Mouse (Mus musculus): Measurements from ENCODE around the gene AI481877. TPM values are rescaled to one million over a fixed set of nuclear protein-coding genes. Genes with fewer than 3 reads are reported as not detected.
A peak's percentile ranks its signal among the peaks of the same experiment; 100 is the strongest.

Gene AI481877
- total and polyA plus RNA-seq, 2 experiments from 2014 or later: not detected

- TF ChIP-seq CTCF (IDR thresholded peaks at IDR 0.05; ENCODE audit: low read depth): no peak
- no peak overlapping the region for H3K4me2 ChIP-seq (ENCODE audit: low read depth)
- 92% methylated on average over 6 of the region's 6 CpGs for WGBS
- H3K9ac ChIP-seq: no peak overlapping the region
- no peaks in the 10 kb centered on the region for H3K4me1 ChIP-seq (ENCODE audit: insufficient read depth)
- no peak overlapping the region for H3K27ac ChIP-seq (ENCODE audit: low read depth, low read length)
- DNase-seq (no peak), ATAC-seq (no peak)
- H3K36me3 ChIP-seq (ENCODE audit: insufficient read depth): peaks cover 21% of the 10 kb centered on the region; the same call in 1 of the 2 replicates
- no peaks in the 10 kb centered on the region for H3K9me3 ChIP-seq (ENCODE audit: low read length)
- H3K4me3 ChIP-seq (ENCODE audit: low read depth, low read length): no peak overlapping the region
- no peaks in the 10 kb centered on the region for H3K27me3 ChIP-seq (ENCODE audit: insufficient read depth, low read length)
These were observed 94.9 kb downstream of the AI481877 start for GRCm38 (mm10) chr4:59043891-59044290.

- Histone ChIP-seq H3K27me3 (ENCODE audit: insufficient read depth, low read length) (no peaks in the 10 kb centered on the region), H3K4me1 (ENCODE audit: insufficient read depth) (no peaks in the 10 kb centered on the region), H3K9me3 (ENCODE audit: low read length) (no peaks in the 10 kb centered on the region), H3K4me2 (ENCODE audit: low read depth) (no peak overlapping the region), H3K36me3 (ENCODE audit: insufficient read depth) (peaks cover 21% of the 10 kb centered on the region; the same call in 1 of the 2 replicates), H3K9ac (no peak overlapping the region), H3K4me3 (ENCODE audit: low read depth, low read length) (no peak overlapping the region), H3K27ac (ENCODE audit: low read depth, low read length) (no peak overlapping the region)
- ATAC-seq (no peak), DNase-seq (no peak)
- WGBS: 98% methylated on average over 5 of the region's 5 CpGs
- TF ChIP-seq CTCF (IDR thresholded peaks at IDR 0.05; ENCODE audit: low read depth): no peak
These were observed 95.7 kb downstream of the AI481877 start for GRCm38 (mm10) chr4:59043074-59043473.

- no peak overlapping the region for H3K27ac ChIP-seq (ENCODE audit: low read depth, low read length)
- no peak overlapping the region for H3K9ac ChIP-seq
- H3K9me3 ChIP-seq (ENCODE audit: low read length): no peaks in the 10 kb centered on the region
- no peak overlapping the region for H3K4me3 ChIP-seq (ENCODE audit: low read depth, low read length)
- H3K4me2 ChIP-seq (ENCODE audit: low read depth): no peak overlapping the region
- DNase-seq (no peak), ATAC-seq (no peak)
- H3K36me3 ChIP-seq (ENCODE audit: insufficient read depth): peaks cover 21% of the 10 kb centered on the region; the same call in 1 of the 2 replicates
- peaks cover 9% of the 10 kb centered on the region; the same call in 1 of the 2 replicates for H3K4me1 ChIP-seq (ENCODE audit: insufficient read depth)
- H3K27me3 ChIP-seq (ENCODE audit: insufficient read depth, low read length): no peaks in the 10 kb centered on the region
- 92% methylated on average over 11 of the region's 11 CpGs for whole genome bisulfite sequencing
- no peak for TF ChIP-seq CTCF (IDR thresholded peaks at IDR 0.05; ENCODE audit: low read depth)
These were observed 98.1 kb downstream of the AI481877 start for GRCm38 (mm10) chr4:59040397-59041287.

- 86% methylated on average over 3 of the region's 3 CpGs for WGBS
- no peak for ATAC-seq
- Histone ChIP-seq H3K9me3 (ENCODE audit: low read length) (no peaks in the 10 kb centered on the region), H3K9ac (no peak overlapping the region), H3K36me3 (ENCODE audit: insufficient read depth) (peaks cover 21% of the 10 kb centered on the region; the same call in 1 of the 2 replicates), H3K27ac (ENCODE audit: low read depth, low read length) (no peak overlapping the region), H3K4me3 (ENCODE audit: low read depth, low read length) (no peak overlapping the region), H3K27me3 (ENCODE audit: insufficient read depth, low read length) (no peaks in the 10 kb centered on the region), H3K4me1 (ENCODE audit: insufficient read depth) (peaks cover 9% of the 10 kb centered on the region; the same call in 1 of the 2 replicates), H3K4me2 (ENCODE audit: low read depth) (no peak overlapping the region)
- no peak for TF ChIP-seq CTCF (IDR thresholded peaks at IDR 0.05; ENCODE audit: low read depth)
- DNase-seq: no peak
These were observed 101.3 kb downstream of the AI481877 start for GRCm38 (mm10) chr4:59037525-59037924.

GRCm38 (mm10) chr4:59036490-59037127, 102.2 kb downstream of the AI481877 start:
- ATAC-seq (no peak; the same call in 1 of the 2 replicates), DNase-seq (peak; percentile 71)
- Histone ChIP-seq H3K9ac (no peak overlapping the region), H3K27ac (ENCODE audit: low read depth, low read length) (no peak overlapping the region), H3K4me3 (ENCODE audit: low read depth, low read length) (no peak overlapping the region), H3K27me3 (ENCODE audit: insufficient read depth, low read length) (no peaks in the 10 kb centered on the region), H3K36me3 (ENCODE audit: insufficient read depth) (peaks cover 21% of the 10 kb centered on the region; the same call in 1 of the 2 replicates), H3K9me3 (ENCODE audit: low read length) (no peaks in the 10 kb centered on the region), H3K4me2 (ENCODE audit: low read depth) (peak overlapping the region; percentile 57), H3K4me1 (ENCODE audit: insufficient read depth) (peaks cover 9% of the 10 kb centered on the region; the same call in 1 of the 2 replicates)
- 49% methylated on average over 13 of the region's 13 CpGs for WGBS
- TF ChIP-seq CTCF (IDR thresholded peaks at IDR 0.05; ENCODE audit: low read depth): peak; percentile 75

GRCm38 (mm10) chr4:59035786-59036350, 102.9 kb downstream of the AI481877 start:
- ATAC-seq (peak; percentile 14), DNase-seq (no peak)

More at GRCm38 (mm10) chr4:59035786-59036350, 102.9 kb downstream of the AI481877 start:
- TF ChIP-seq CTCF (IDR thresholded peaks at IDR 0.05; ENCODE audit: low read depth): no peak
- no peaks in the 10 kb centered on the region for H3K27me3 ChIP-seq (ENCODE audit: insufficient read depth, low read length)
- WGBS: 50% methylated on average over 18 of the region's 18 CpGs
- peak overlapping the region; percentile 91 for H3K9ac ChIP-seq
- peak overlapping the region; percentile 79 for H3K4me3 ChIP-seq (ENCODE audit: low read depth, low read length)
- peak overlapping the region; percentile 57 for H3K4me2 ChIP-seq (ENCODE audit: low read depth)
- H3K36me3 ChIP-seq (ENCODE audit: insufficient read depth): peaks cover 19% of the 10 kb centered on the region; the same call in 1 of the 2 replicates
- no peaks in the 10 kb centered on the region for H3K9me3 ChIP-seq (ENCODE audit: low read length)
- H3K4me1 ChIP-seq (ENCODE audit: insufficient read depth): peaks cover 9% of the 10 kb centered on the region; the same call in 1 of the 2 replicates
- H3K27ac ChIP-seq (ENCODE audit: low read depth, low read length): peak overlapping the region; percentile 95
